Mouse (Mus musculus) limb, embryonic 11.5 days (tissue): ENCODE data around the gene Smndc1. TPM values are rescaled to one million over a fixed set of nuclear protein-coding genes. Genes with fewer than 3 reads are reported as not detected.
"Not testable (repeated sequence)": the region's sequence is repeated elsewhere in the genome, so short reads cannot be mapped to it uniquely, and the experiment has no call there.

Experiments used
- ATAC-seq: fragments of 200-750 bp; cut with Nextera tagmentation; 2 replicates; pipeline ENCODE4 v1.8.0; 2017; ENCODE audit warnings: low read depth; ENCODE audit not compliant: insufficient number of reproducible peaks, low FRiP score, low TSS enrichment
- DNase-seq: peaks from one replicate; pipeline ENCODE4 v3.0.0-alpha.2; 2015; ENCODE audit warnings: low spot score
- H3K27ac ChIP-seq: fragments of 300-500 bp; sonication (generic); replicated peaks from 2 replicates; pipeline ENCODE4 v1.5.1; 2014; ENCODE audit warnings: low read depth, mild to moderate bottlenecking, low read length
- H3K27me3 ChIP-seq: fragments of 300-500 bp; sonication (generic); 2 replicates; pipeline ENCODE4 v1.6.1; 2014; ENCODE audit warnings: mild to moderate bottlenecking, low read length, mixed read lengths; ENCODE audit not compliant: control insufficient read depth, insufficient read depth
- H3K36me3 ChIP-seq: fragments of 300-500 bp; sonication (generic); 2 replicates; pipeline ENCODE4 v1.6.1; 2014; ENCODE audit warnings: mild to moderate bottlenecking, low read length, moderate library complexity, mixed read lengths; ENCODE audit not compliant: control insufficient read depth, insufficient read depth
- H3K4me1 ChIP-seq: fragments of 300-500 bp; sonication (generic); 2 replicates; pipeline ENCODE4 v1.6.1; 2014; ENCODE audit warnings: low read length, mixed read lengths; ENCODE audit not compliant: control insufficient read depth, insufficient read depth
- H3K4me2 ChIP-seq: fragments of 300-500 bp; sonication (generic); 2 replicates; pipeline ENCODE4 v1.6.1; 2014; ENCODE audit warnings: low read depth, mild to moderate bottlenecking, moderate library complexity; ENCODE audit not compliant: severe bottlenecking
- H3K4me3 ChIP-seq: fragments of 300-500 bp; sonication (generic); 2 replicates; pipeline ENCODE4 v1.5.1; 2014; ENCODE audit warnings: low read depth, low read length
- H3K9ac ChIP-seq: fragments of 300-500 bp; sonication (generic); 2 replicates; pipeline ENCODE4 v1.6.1; 2014; ENCODE audit warnings: mild to moderate bottlenecking, low read length
- H3K9me3 ChIP-seq: fragments of 300-500 bp; sonication (generic); 2 replicates; pipeline ENCODE4 v1.6.1; 2016; ENCODE audit warnings: low read length; ENCODE audit not compliant: control insufficient read depth
- WGBS: fragments of 180-500 bp; shearing (Covaris S2); extraction: QIAGEN DNeasy Blood & Tissue Kit; methylation state at CpG from one replicate; pipeline ENCODE4 v1.1.7; 2014; 5-methylcytosine and 5-hydroxymethylcytosine counted together
- polyA plus RNA-seq: library from polyadenylated mRNA; unstranded; fragments of >200 nt; fragmentation: Nextera tagmentation; extraction: Ambion mirVana; gene quantifications from 2 replicates; pipeline ENCODE4 v1.2.1, GENCODE M21; 2014

Gene Smndc1
- polyA plus RNA-seq, 1 experiment from 2014 or later = 62.2 TPM

DNA sequence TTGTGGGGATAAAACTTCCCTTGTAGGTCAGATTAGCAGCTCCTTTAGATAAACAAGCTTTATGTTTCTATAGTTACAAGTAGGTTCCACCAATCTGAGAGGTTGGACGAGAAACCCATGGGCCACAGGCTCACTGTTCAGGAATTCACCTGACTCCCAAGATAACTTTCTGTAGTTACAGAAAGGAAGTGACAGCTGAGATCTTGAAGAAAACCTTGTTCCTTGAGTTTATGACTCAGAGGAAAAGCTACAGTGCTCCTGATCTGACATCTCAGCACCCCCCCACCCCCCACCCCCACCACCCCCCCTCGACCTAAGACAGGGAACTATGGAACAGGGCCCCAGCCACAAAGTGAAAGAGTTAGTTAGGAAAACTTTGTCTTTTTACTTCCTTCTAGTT lies 15.4 kb upstream of the Smndc1 start:
- ATAC-seq = no peak
- no peak for DNase-seq
- 72% methylated on average over 2 of the region's 2 CpGs for WGBS

DNA sequence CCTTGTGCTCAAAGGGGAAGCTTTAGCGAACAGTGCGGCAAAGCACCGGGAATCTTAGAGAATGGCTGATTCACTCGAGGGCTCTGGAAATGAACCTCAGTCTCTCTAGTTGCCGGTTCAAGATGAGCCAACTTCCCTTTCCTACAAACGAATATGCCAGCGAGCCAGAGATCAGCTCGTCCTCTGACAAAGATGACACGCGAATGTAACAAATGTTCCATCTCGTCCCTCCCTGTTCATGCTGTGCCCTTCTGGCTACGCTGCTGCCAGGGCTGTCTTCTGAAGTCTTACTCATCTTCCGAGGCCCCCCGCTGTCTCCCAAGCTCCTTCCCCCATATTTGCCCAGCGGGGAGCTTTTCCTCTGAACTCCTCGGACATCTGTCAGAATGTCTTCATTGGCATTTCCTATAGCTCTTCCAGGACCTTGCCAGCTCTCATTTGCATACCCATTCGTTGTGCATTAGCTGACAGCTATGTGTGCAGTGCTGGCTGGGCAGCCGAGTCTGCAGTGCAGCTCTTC lies 14.5 kb upstream of the Smndc1 start:
- H3K4me3 ChIP-seq = no peak overlapping the region
- 87% methylated on average over 18 of the region's 18 CpGs for WGBS
- H3K27me3 ChIP-seq = no peaks in the 10 kb centered on the region
- H3K36me3 ChIP-seq = no peaks in the 10 kb centered on the region
- DNase-seq = no peak
- H3K4me2 ChIP-seq = no peak overlapping the region
- ATAC-seq = no peak
- no peaks in the 10 kb centered on the region for H3K9me3 ChIP-seq
- no peak overlapping the region for H3K9ac ChIP-seq
- no peak overlapping the region for H3K27ac ChIP-seq
- no peaks in the 10 kb centered on the region for H3K4me1 ChIP-seq

More for the DNA sequence above, 15.4 kb upstream of the Smndc1 start:
- H3K4me3 ChIP-seq = no peak overlapping the region
- H3K27ac ChIP-seq = no peak overlapping the region
- no peaks in the 10 kb centered on the region for H3K36me3 ChIP-seq
- no peak overlapping the region for H3K9ac ChIP-seq
- H3K9me3 ChIP-seq = no peaks in the 10 kb centered on the region
- no peaks in the 10 kb centered on the region for H3K27me3 ChIP-seq
- H3K4me1 ChIP-seq = peaks cover 5% of the 10 kb centered on the region; the same call in 1 of the 2 replicates
- H3K4me2 ChIP-seq = no peak overlapping the region

DNA sequence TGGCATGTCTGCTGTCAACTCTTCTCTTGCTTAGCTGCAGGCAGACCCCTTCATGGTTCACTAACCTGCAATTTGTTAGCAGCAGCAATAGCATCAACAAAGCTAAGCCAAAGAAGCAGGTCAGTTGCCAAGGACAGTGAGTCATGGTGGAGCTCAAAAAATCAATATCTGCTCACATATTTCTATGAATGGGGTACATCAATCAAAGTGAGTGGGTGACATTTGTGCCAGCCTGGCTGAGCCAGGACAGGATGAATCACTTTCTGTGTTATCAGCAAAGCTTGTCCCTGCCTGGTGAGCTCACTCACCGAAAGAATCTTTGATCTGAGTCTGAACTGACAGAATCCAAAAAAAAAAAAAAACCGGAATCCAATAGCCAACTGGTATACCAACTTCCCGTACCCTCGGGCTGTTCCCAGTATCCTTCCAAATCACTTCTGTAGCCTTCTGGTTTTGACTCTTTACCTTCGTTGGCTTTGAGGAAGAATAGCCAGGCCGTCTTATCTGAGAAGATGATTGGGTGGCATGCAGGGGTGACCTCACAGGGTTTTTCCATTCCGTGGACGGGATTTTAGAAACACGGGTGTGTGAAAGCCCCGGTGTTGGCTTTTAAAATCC lies 13.9 kb upstream of the Smndc1 start:
- no peaks in the 10 kb centered on the region for H3K27me3 ChIP-seq
- H3K4me2 ChIP-seq = no peak overlapping the region
- WGBS = 92% methylated on average over 10 of the region's 10 CpGs
- H3K27ac ChIP-seq = no peak overlapping the region
- no peaks in the 10 kb centered on the region for H3K9me3 ChIP-seq
- no peak overlapping the region for H3K4me3 ChIP-seq
- DNase-seq = no peak
- H3K36me3 ChIP-seq = no peaks in the 10 kb centered on the region
- H3K9ac ChIP-seq = no peak overlapping the region
- no peaks in the 10 kb centered on the region for H3K4me1 ChIP-seq
- ATAC-seq = no peak

DNA sequence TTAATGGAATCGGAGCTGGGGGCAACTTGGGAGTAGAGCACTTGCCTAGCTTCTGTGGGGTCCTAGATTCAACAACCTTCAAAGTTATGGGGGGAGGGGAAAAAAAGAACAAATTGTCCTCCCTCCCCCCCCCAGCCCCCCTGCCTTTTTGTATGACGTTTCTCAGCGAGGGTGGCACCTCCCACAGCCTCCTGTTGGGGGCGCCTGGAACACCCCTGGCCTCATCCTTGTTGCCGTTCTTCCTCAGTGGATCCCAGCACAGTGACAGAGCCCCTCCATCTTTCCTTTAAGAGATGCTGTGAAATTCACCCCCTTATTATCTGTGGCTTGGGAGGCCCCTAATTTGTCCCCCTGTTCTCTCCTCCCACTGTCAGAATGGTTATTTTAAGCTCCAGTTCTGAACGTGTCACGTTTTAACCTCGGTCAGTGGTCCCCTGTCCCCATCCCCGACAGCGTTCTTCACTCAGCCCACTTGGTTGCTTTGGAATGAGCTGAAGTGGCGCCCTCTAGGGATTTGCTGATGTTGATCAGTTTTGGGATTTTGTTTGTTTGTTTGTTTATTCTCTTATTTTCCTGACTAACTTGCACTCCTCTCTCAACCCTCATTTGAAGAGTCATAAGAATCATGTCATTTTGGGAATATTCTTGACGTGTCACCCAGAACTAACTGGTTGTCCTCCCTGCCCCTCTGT lies 12.5 kb upstream of the Smndc1 start:
- Histone ChIP-seq H3K4me2 (no peak overlapping the region), H3K27ac (no peak overlapping the region), H3K36me3 (no peaks in the 10 kb centered on the region), H3K9ac (no peak overlapping the region), H3K27me3 (no peaks in the 10 kb centered on the region), H3K9me3 (no peaks in the 10 kb centered on the region), H3K4me1 (no peaks in the 10 kb centered on the region), H3K4me3 (no peak overlapping the region)
- ATAC-seq (no peak), DNase-seq (no peak)
- WGBS = 45% methylated on average over 12 of the region's 12 CpGs

DNA sequence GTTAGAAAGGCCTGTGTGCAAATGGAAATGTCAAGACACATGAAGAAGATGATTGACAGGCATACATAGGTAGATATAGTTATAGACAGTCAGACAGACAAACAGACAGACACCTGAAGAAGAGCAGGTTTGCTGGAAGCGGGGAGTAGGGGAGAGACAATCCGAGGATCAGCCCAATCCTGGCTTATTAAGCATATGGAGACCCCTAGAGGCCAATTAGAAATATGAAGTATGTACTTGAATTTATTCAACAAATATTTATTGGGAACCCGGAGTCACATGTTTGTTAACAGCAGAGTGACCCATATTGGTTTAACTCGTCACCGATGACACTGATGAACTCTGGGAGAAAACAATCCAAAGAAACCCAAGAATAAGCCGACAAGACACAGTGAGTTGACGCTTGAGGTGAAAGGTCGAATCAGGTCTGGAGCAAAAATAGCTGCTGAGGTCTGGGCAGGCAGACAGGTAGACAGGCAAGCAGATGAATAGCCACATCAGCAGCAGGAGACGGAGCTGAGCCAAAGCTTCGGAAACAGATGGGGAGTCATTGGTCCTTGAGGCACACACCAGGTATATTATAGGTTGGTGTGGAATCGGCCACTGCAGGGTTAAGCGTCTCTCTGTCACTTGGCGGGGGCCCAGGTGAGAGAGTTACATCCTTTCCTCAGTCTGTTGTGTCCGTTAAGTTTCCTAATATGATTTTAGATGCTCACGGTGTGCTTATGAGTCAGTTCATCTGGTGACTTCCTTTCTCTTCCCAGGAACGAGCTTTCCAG lies 10.1 kb upstream of the Smndc1 start:
- Histone ChIP-seq H3K27ac (no peak overlapping the region), H3K4me2 (no peak overlapping the region), H3K4me1 (no peaks in the 10 kb centered on the region), H3K36me3 (no peaks in the 10 kb centered on the region), H3K27me3 (no peaks in the 10 kb centered on the region), H3K9me3 (no peaks in the 10 kb centered on the region), H3K4me3 (no peak overlapping the region), H3K9ac (no peak overlapping the region)
- WGBS = 87% methylated on average over 16 of the region's 16 CpGs
- ATAC-seq (no peak), DNase-seq (no peak)

DNA sequence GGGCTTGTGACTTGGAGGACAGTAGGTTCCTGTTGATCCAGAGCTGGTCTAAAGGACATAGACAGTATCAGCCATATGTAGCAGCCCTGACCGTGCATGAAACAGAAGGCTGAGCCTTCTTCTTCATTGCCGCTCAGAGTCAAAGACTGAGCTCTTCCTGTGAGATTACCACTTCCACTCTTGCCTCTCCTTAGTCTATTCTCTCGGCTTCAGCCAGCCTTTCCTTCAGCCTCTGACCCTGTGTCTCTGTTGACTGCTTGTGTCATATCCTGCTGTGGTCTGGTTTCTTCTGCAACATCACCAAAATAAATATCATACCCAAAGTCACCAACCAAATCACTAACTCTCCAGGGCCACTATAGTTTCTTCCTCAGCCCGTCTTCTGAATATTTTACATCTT lies 8.8 kb upstream of the Smndc1 start:
- Histone ChIP-seq H3K27ac (no peak overlapping the region), H3K4me3 (no peak overlapping the region), H3K36me3 (no peaks in the 10 kb centered on the region), H3K9me3 (no peaks in the 10 kb centered on the region), H3K4me1 (no peaks in the 10 kb centered on the region), H3K4me2 (no peak overlapping the region), H3K9ac (no peak overlapping the region), H3K27me3 (no peaks in the 10 kb centered on the region)
- 87% methylated on average over 4 of the region's 4 CpGs for WGBS
- DNase-seq = no peak
- no peak for ATAC-seq

DNA sequence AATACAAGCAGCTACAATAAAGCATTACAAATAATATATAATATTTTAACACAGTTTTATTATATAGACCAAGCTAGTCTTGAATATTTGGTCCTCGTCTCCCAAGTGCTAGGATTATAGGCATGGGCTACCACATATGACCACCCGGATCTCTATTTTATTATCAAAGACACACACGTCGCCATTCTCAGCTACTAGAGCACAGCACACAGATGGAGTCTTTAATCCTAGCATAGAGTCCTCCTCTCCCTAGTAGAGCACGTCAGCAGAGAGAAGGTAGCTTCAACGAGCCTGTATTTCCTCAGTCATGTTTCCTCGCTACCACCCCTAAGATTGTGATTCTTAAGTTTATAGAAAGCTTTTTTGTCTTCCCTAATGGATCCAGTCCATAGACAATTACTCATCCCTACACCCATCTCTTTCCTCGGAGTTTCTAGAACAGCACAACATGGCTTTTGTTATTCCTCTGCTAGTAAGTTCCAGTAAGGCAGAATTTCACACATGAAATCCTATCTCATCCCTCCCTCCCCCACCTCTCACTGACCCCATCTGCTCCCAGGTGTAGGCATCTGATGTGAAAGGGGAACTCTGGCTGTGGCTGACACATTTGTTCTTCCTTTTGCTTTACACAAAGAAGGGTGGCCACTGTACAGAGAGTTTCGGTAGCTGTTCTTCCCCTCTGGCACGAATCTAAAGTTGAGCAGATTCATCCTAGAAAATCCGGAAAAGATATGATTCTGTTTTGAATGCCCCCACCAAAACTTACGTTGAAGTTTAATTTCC lies 7.3 kb upstream of the Smndc1 start:
- no peak overlapping the region for H3K4me3 ChIP-seq
- WGBS = 81% methylated on average over 12 of the region's 12 CpGs
- no peak for DNase-seq

DNA sequence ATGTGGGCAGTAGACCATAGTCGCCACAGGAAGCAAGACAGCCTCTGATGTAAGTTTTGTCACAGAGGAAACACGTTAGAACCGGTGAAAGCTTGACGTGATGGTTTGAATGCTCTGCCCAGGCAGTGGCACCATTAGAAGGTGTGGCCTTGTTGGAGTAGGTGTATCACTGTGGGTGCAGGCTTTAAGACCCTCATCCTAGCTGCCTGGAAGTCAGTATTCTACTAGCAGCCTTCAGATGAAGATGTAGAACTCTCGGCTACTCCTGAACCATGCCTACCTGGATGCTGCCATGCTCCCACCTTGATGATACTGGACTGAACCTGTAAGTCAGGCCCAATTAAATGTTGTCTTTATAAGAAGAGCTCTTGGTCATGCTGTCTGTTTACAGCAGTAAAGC lies 5.4 kb upstream of the Smndc1 start:
- not testable (repeated sequence) for H3K27me3 ChIP-seq, H3K4me3 ChIP-seq, ATAC-seq, H3K9ac ChIP-seq, H3K4me2 ChIP-seq, DNase-seq, H3K4me1 ChIP-seq, H3K9me3 ChIP-seq, H3K36me3 ChIP-seq, H3K27ac ChIP-seq
- 58% methylated on average over 5 of the region's 5 CpGs for WGBS

More for the DNA sequence above, 7.3 kb upstream of the Smndc1 start:
- no peaks in the 10 kb centered on the region for H3K36me3 ChIP-seq
- no peak for ATAC-seq
- H3K27ac ChIP-seq = no peak overlapping the region
- no peaks in the 10 kb centered on the region for H3K4me1 ChIP-seq
- no peaks in the 10 kb centered on the region for H3K27me3 ChIP-seq
- no peaks in the 10 kb centered on the region for H3K9me3 ChIP-seq
- H3K9ac ChIP-seq = no peak overlapping the region
- no peak overlapping the region for H3K4me2 ChIP-seq
